Mouse (Mus musculus): ENCODE data around the gene AA792892. TPM values are rescaled to one million over a fixed set of nuclear protein-coding genes. Genes with fewer than 3 reads are reported as not detected.
"Not testable (repeated sequence)": the region's sequence is repeated elsewhere in the genome, so short reads cannot be mapped to it uniquely, and the experiment has no call there.

The AA792892 gene
- polyA plus RNA-seq (2014; fragmentation: Nextera tagmentation; extraction: Ambion mirVana): not detected in 2 replicates

DNA sequence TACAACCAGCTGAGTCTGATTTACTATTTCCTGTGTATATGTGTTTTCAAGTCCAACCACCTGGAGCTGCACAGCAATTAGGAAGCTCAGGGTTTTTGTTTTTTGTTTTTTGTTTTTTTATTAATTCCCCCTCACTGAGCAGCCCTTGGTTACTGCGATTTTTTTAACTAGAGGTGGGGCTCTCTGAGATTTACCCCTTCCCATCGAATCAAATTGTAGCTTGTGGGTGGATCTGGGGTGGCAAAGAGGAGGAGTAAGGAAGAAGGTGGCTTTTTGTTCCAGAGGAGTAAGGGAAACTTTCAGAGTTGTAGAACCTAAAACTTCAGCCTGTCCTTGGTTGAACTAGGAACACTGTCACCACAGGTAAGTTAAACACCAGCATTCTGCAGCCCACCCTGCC lies at the start of gene AA792892:
Gene AA792892 (plus strand): TSS at position 301 of the 400 bp plus-strand sequence.
- H3K27ac ChIP-seq (replicated peaks in 1 of 2; ENCODE audit: control insufficient read depth in 1 of 2, insufficient read depth in 1 of 2, low read depth in 2 of 2, low read length in 2 of 2); H3K4me3 ChIP-seq (ENCODE audit: control insufficient read depth in 1 of 2, insufficient read depth in 1 of 2, low read depth in 1 of 2, low read length in 2 of 2); H3K36me3 ChIP-seq (ENCODE audit: control insufficient read depth, insufficient read depth, low read length); H3K4me1 ChIP-seq (ENCODE audit: control insufficient read depth in 2 of 2, insufficient read depth in 2 of 2, low read length in 2 of 2); H3K4me2 ChIP-seq (ENCODE audit: low read length); H3K27me3 ChIP-seq (ENCODE audit: control insufficient read depth, insufficient read depth, low read length); H3K9me3 ChIP-seq (ENCODE audit: control insufficient read depth, low read length); H3K9ac ChIP-seq (ENCODE audit: low read length); ATAC-seq (ENCODE audit: insufficient number of reproducible peaks, insufficient read depth, low FRiP score, low read depth): not testable (repeated sequence)
- WGBS: no CpG with 5 or more reads among the region's 2 CpGs

DNA sequence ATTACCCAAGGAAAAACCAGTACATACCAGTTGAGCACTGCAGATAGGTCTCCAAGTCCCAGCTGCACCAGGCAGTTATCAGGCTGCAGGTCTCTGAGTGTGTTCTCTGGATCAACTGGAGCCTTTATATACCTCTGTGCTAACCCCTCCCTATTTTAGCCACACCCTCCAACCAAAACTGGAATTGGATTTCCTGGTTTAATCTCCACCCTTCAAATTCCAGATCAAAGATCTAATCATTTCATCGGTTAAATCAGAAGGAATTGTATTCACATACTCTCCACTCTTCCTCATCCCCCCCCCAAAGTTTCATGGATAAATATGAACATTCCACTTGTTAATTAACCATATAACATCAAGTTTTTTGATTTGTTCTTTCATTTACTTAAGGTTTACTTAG lies 32.9 kb upstream of the AA792892 start, which contains the start of gene A430089I19Rik:
Gene A430089I19Rik (minus strand): TSS at position 101 of the 400 bp plus-strand sequence.
- ATAC-seq (ENCODE audit: insufficient number of reproducible peaks, insufficient read depth, low FRiP score, low read depth); H3K36me3 ChIP-seq (ENCODE audit: control insufficient read depth, insufficient read depth, low read length); H3K9me3 ChIP-seq (ENCODE audit: control insufficient read depth, low read length); H3K4me2 ChIP-seq (ENCODE audit: low read length); H3K4me1 ChIP-seq (ENCODE audit: control insufficient read depth in 2 of 2, insufficient read depth in 2 of 2, low read length in 2 of 2); H3K9ac ChIP-seq (ENCODE audit: low read length); H3K4me3 ChIP-seq (ENCODE audit: control insufficient read depth in 1 of 2, insufficient read depth in 1 of 2, low read depth in 1 of 2, low read length in 2 of 2); H3K27ac ChIP-seq (replicated peaks in 1 of 2; ENCODE audit: control insufficient read depth in 1 of 2, insufficient read depth in 1 of 2, low read depth in 2 of 2, low read length in 2 of 2); H3K27me3 ChIP-seq (ENCODE audit: control insufficient read depth, insufficient read depth, low read length): not testable (repeated sequence)
- 85% methylated on average over 1 of the region's 1 CpGs for WGBS

DNA sequence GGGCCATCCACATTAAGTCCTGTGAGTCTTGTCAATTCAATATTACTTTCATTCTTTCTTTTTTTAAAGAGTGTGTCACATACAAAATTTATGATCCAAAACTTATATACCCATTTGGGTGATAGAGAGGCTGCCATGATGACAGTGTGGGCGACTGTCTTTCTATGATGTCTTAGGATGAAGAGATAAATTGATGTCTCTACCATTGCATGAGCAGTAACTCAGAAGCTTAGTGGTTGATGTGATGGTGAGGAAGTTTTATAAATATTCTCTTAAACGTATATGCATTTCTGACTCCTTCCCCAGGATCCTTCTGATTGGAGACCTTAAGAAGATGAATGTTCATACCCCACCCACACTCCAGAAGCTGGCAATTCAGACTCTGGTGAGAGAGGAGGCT lies 25.4 kb upstream of the AA792892 start, which contains the start of gene Gm6502:
Gene Gm6502 (plus strand): TSS at position 301 of the 400 bp plus-strand sequence.
- H3K9me3 ChIP-seq (ENCODE audit: control insufficient read depth, low read length); H3K4me1 ChIP-seq (ENCODE audit: control insufficient read depth in 2 of 2, insufficient read depth in 2 of 2, low read length in 2 of 2); ATAC-seq (ENCODE audit: insufficient number of reproducible peaks, insufficient read depth, low FRiP score, low read depth); H3K9ac ChIP-seq (ENCODE audit: low read length); H3K36me3 ChIP-seq (ENCODE audit: control insufficient read depth, insufficient read depth, low read length); H3K4me2 ChIP-seq (ENCODE audit: low read length); H3K27me3 ChIP-seq (ENCODE audit: control insufficient read depth, insufficient read depth, low read length); H3K4me3 ChIP-seq (ENCODE audit: control insufficient read depth in 1 of 2, insufficient read depth in 1 of 2, low read depth in 1 of 2, low read length in 2 of 2); H3K27ac ChIP-seq (replicated peaks in 1 of 2; ENCODE audit: control insufficient read depth in 1 of 2, insufficient read depth in 1 of 2, low read depth in 2 of 2, low read length in 2 of 2): not testable (repeated sequence)
- WGBS: no CpG with 5 or more reads among the region's 2 CpGs

Other genes starting within 250 kb of the AA792892 start
- not detected in 2 replicates for gene Gm3106, start 121.7 kb upstream of the AA792892 start, polyA plus RNA-seq (2014; fragmentation: Nextera tagmentation; extraction: Ambion mirVana)
- not detected in 2 replicates for gene A430089I19Rik, start 33.0 kb upstream of the AA792892 start, polyA plus RNA-seq (2014; fragmentation: Nextera tagmentation; extraction: Ambion mirVana)
- gene Gm6502, start 25.3 kb upstream of the AA792892 start, polyA plus RNA-seq (2014; fragmentation: Nextera tagmentation; extraction: Ambion mirVana): not detected in 2 replicates
- not detected in 2 replicates for gene Gm7682, start 106.0 kb downstream of the AA792892 start, polyA plus RNA-seq (2014; fragmentation: Nextera tagmentation; extraction: Ambion mirVana)
- not detected in 2 replicates for gene Gm3139, start 186.5 kb downstream of the AA792892 start, polyA plus RNA-seq (2014; fragmentation: Nextera tagmentation; extraction: Ambion mirVana)